Comparison of ENCODE assay signal across 12 mouse cellular contexts in genomic region chr17:54350881-54351280, GRCm38 (mm10). TPM values are rescaled to one million over a fixed set of nuclear protein-coding genes. Genes with fewer than 3 reads are reported as not detected.
DNase-seq lines count a peak whose midpoint lies in the region; ATAC-seq and TF ChIP-seq lines count a peak whose summit lies in the region.
"Had no signal": no experiment of that assay in that cellular context is flagged by ENCODE, and none has a peak within 500 bp of the region (broad histone marks: within the 10 kb centered on the region; RNA-seq: fewer than 3 reads in every experiment).

No protein-coding gene starts in this region.

- H3K36me3 ChIP-seq in intestine, postnatal 0 days (ENCODE audit: control insufficient read depth, insufficient read depth) = no peaks in the 10 kb centered on the region
- H3K36me3 ChIP-seq in intestine, embryonic 15.5 days = no peaks in the 10 kb centered on the region
- no peaks in the 10 kb centered on the region for H3K36me3 ChIP-seq in embryonic facial prominence, embryonic 14.5 days (ENCODE audit: control insufficient read depth, insufficient read depth, low read length)
- no peaks in the 10 kb centered on the region for H3K36me3 ChIP-seq in thymus, adult 2 months (ENCODE audit: control insufficient read depth, insufficient read depth, low read length)
- H3K36me3 ChIP-seq: midbrain, embryonic 12.5 days had no signal

- DNase-seq in 416B (ENCODE audit: low read depth) (peak; percentile 7), ES-CJ7 (ENCODE audit: low read depth, low spot score) (peak; percentile 5)
- peak; percentile 11 for DNase-seq in embryonic facial prominence, embryonic 14.5 days (ENCODE audit: low spot score)
- no peak for DNase-seq in thymus, adult 2 months
- no peak for DNase-seq in lung, postnatal 10 days
- DNase-seq: cerebellum, postnatal 14 days; gastrocnemius, postnatal 10 days; kidney, adult 8-10 months; lung, adult 2 months had no signal

- TF ChIP-seq POLR2A in thymus, adult 2 months (IDR thresholded peaks at IDR 0.05; ENCODE audit: control insufficient read depth, extremely low read depth, insufficient read depth, low read length, poor library complexity) = no peak

- H3K4me1 ChIP-seq in intestine, postnatal 0 days (replicated peaks; ENCODE audit: control insufficient read depth, insufficient read depth, low read length) = no peaks in the 10 kb centered on the region
- H3K4me1 ChIP-seq in intestine, embryonic 15.5 days (replicated peaks) = no peaks in the 10 kb centered on the region
- no peaks in the 10 kb centered on the region for H3K4me1 ChIP-seq in embryonic facial prominence, embryonic 14.5 days (ENCODE audit: control insufficient read depth, insufficient read depth, low read length)
- no peaks in the 10 kb centered on the region for H3K4me1 ChIP-seq in thymus, adult 2 months (replicated peaks; ENCODE audit: control insufficient read depth, insufficient read depth, low read length)
- H3K4me1 ChIP-seq: midbrain, embryonic 12.5 days had no signal

- H3K9ac ChIP-seq in intestine, postnatal 0 days (ENCODE audit: low read depth, low read length) = no peak overlapping the region
- no peak overlapping the region for H3K9ac ChIP-seq in intestine, embryonic 15.5 days
- H3K9ac ChIP-seq in embryonic facial prominence, embryonic 14.5 days (ENCODE audit: low read depth, low read length) = no peak overlapping the region
- H3K9ac ChIP-seq: midbrain, embryonic 12.5 days had no signal

- H3K4me2 ChIP-seq in intestine, postnatal 0 days (replicated peaks; ENCODE audit: low read depth) = no peak overlapping the region
- no peak overlapping the region for H3K4me2 ChIP-seq in intestine, embryonic 15.5 days (replicated peaks)
- H3K4me2 ChIP-seq in embryonic facial prominence, embryonic 14.5 days (ENCODE audit: low read depth, low read length) = no peak overlapping the region
- H3K4me2 ChIP-seq: midbrain, embryonic 12.5 days had no signal

- no peaks in the 10 kb centered on the region for H3K27me3 ChIP-seq in intestine, postnatal 0 days (replicated peaks; ENCODE audit: control insufficient read depth, insufficient read depth, low read length)
- no peaks in the 10 kb centered on the region for H3K27me3 ChIP-seq in intestine, embryonic 15.5 days (replicated peaks)
- no peaks in the 10 kb centered on the region for H3K27me3 ChIP-seq in embryonic facial prominence, embryonic 14.5 days (replicated peaks; ENCODE audit: control insufficient read depth, insufficient read depth, low read length)
- H3K27me3 ChIP-seq in thymus, adult 2 months (ENCODE audit: control insufficient read depth, insufficient read depth, low read length) = no peaks in the 10 kb centered on the region
- H3K27me3 ChIP-seq: midbrain, embryonic 12.5 days had no signal

- TF ChIP-seq CTCF in intestine, postnatal 0 days (IDR thresholded peaks at IDR 0.05; ENCODE audit: low read depth) = peak; percentile 61
- TF ChIP-seq CTCF in thymus, adult 2 months (IDR thresholded peaks at IDR 0.05; ENCODE audit: borderline replicate concordance, control insufficient read depth, extremely low read depth, insufficient read depth, low read length, poor library complexity) = no peak

- no peak overlapping the region for H3K27ac ChIP-seq in intestine, postnatal 0 days (ENCODE audit: low read depth, low read length)
- H3K27ac ChIP-seq in intestine, embryonic 15.5 days = no peak overlapping the region
- H3K27ac ChIP-seq in embryonic facial prominence, embryonic 14.5 days (replicated peaks; ENCODE audit: low read depth, low read length) = no peak overlapping the region
- H3K27ac ChIP-seq in thymus, adult 2 months (ENCODE audit: control insufficient read depth, insufficient read depth, low read length) = no peak overlapping the region
- H3K27ac ChIP-seq: midbrain, embryonic 12.5 days had no signal

- H3K4me3 ChIP-seq in intestine, postnatal 0 days (ENCODE audit: low read depth, low read length) = no peak overlapping the region
- H3K4me3 ChIP-seq in intestine, embryonic 15.5 days (replicated peaks) = no peak overlapping the region
- H3K4me3 ChIP-seq in embryonic facial prominence, embryonic 14.5 days (ENCODE audit: low read depth, low read length) = no peak overlapping the region
- H3K4me3 ChIP-seq in thymus, adult 2 months (ENCODE audit: control insufficient read depth, insufficient read depth, low read length) = no peak overlapping the region
- H3K4me3 ChIP-seq: midbrain, embryonic 12.5 days had no signal

- 34% methylated on average over 2 of the region's 2 CpGs for WGBS in intestine, postnatal 0 days
- 43% methylated on average over 2 of the region's 2 CpGs for WGBS in intestine, embryonic 15.5 days
- WGBS in embryonic facial prominence, embryonic 14.5 days = 39% methylated on average over 2 of the region's 2 CpGs
- 52% methylated on average over 2 of the region's 2 CpGs for WGBS in thymus, adult 2 months

- no peak for ATAC-seq in intestine, postnatal 0 days
- ATAC-seq in intestine, embryonic 15.5 days = no peak
- ATAC-seq in embryonic facial prominence, embryonic 14.5 days (ENCODE audit: low read depth) = no peak

- H3K9me3 ChIP-seq in intestine, postnatal 0 days (ENCODE audit: control insufficient read depth) = no peaks in the 10 kb centered on the region
- no peaks in the 10 kb centered on the region for H3K9me3 ChIP-seq in intestine, embryonic 15.5 days
- H3K9me3 ChIP-seq in embryonic facial prominence, embryonic 14.5 days (ENCODE audit: control insufficient read depth, low read length) = no peaks in the 10 kb centered on the region
- H3K9me3 ChIP-seq: midbrain, embryonic 12.5 days had no signal

RNA-seq across cellular contexts. Expression of gene Slc5a7, which starts 52.0 kb away (rescaled TPM):
- 2.8 and 3.2 TPM in 2 replicates for polyA plus RNA-seq in intestine, postnatal 0 days (2015; fragmentation: Nextera tagmentation; extraction: Ambion mirVana)
- 3.4 and 3.8 TPM in 2 replicates for polyA plus RNA-seq in intestine, embryonic 15.5 days (2015; fragmentation: Nextera tagmentation; extraction: Ambion mirVana)
- polyA plus RNA-seq in embryonic facial prominence, embryonic 14.5 days (2014; fragmentation: Nextera tagmentation; extraction: Ambion mirVana) = 1.2 and 1.9 TPM in 2 replicates
- polyA plus RNA-seq in thymus, adult 2 months (2012; rRNA removed) = not detected in 2 replicates

Comparison
In these comparisons a context has a peak if more than half of its experiments do, and no peak if none do; other contexts are left out.
1. DNase-seq: peak in 416B (single experiment), ES-CJ7 (single experiment) and embryonic facial prominence, embryonic 14.5 days (single experiment); none in thymus, adult 2 months (single experiment) and lung, postnatal 10 days (single experiment).